In the genomic region with DNA sequence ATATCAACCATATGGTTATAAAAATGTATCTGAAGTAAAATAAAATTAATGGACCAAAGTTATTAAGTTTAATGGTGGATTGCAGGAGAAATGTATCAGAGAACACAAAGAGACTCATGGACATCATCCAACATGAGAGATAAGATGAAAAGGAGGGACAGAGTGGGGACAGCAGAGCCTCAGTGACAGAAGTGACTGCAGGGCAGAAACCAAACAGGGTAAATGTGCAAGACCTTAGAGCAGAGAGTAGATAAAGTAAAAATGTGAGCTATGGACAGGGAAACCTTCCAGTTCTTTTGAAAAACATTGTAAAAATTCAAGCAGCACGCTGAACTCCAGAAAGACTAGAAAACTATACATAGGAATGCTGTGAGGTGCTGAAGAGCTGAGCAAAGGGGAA, we compare ENCODE assay signal across 13 mouse cellular contexts.
"Had no signal": no experiment of that assay in that cellular context is flagged by ENCODE, and none has a peak within 500 bp of the region (broad histone marks: within the 10 kb centered on the region; RNA-seq: fewer than 3 reads in every experiment).

No protein-coding gene starts in this region.

- H3K27me3 ChIP-seq: midbrain, embryonic 12.5 days; neural tube, embryonic 12.5 days; stomach, embryonic 15.5 days had no signal

- H3K36me3 ChIP-seq: midbrain, embryonic 12.5 days; neural tube, embryonic 12.5 days; stomach, embryonic 15.5 days had no signal

- H3K9ac ChIP-seq: lung, embryonic 14.5 days; midbrain, embryonic 12.5 days; neural tube, embryonic 12.5 days; stomach, embryonic 15.5 days had no signal

- H3K9me3 ChIP-seq: neural tube, embryonic 12.5 days; stomach, embryonic 15.5 days had no signal

- H3K27ac ChIP-seq: midbrain, embryonic 12.5 days; neural tube, embryonic 12.5 days; stomach, embryonic 15.5 days; stomach, postnatal 0 days had no signal

- H3K4me3 ChIP-seq: midbrain, embryonic 12.5 days; neural tube, embryonic 12.5 days; stomach, embryonic 15.5 days had no signal

- DNase-seq: lung, adult 18-20 months; lung, embryonic 14.5 days; lung, postnatal 10 days; lung, postnatal 4 days; midbrain, embryonic 14.5 days; right cerebral cortex, postnatal 14 days; thymus, adult 2 months; thymus, postnatal 25 days; thymus, postnatal 4 days had no signal

- H3K4me2 ChIP-seq: lung, embryonic 14.5 days; midbrain, embryonic 12.5 days; neural tube, embryonic 12.5 days; stomach, embryonic 15.5 days had no signal

- H3K4me1 ChIP-seq: neural tube, embryonic 12.5 days; stomach, embryonic 15.5 days had no signal
